Mouse (Mus musculus): ENCODE measurements around the gene Muc5ac.
"Not testable (repeated sequence)": the region's sequence is repeated elsewhere in the genome, so short reads cannot be mapped to it uniquely, and the experiment has no call there.

The Muc5ac gene

DNA sequence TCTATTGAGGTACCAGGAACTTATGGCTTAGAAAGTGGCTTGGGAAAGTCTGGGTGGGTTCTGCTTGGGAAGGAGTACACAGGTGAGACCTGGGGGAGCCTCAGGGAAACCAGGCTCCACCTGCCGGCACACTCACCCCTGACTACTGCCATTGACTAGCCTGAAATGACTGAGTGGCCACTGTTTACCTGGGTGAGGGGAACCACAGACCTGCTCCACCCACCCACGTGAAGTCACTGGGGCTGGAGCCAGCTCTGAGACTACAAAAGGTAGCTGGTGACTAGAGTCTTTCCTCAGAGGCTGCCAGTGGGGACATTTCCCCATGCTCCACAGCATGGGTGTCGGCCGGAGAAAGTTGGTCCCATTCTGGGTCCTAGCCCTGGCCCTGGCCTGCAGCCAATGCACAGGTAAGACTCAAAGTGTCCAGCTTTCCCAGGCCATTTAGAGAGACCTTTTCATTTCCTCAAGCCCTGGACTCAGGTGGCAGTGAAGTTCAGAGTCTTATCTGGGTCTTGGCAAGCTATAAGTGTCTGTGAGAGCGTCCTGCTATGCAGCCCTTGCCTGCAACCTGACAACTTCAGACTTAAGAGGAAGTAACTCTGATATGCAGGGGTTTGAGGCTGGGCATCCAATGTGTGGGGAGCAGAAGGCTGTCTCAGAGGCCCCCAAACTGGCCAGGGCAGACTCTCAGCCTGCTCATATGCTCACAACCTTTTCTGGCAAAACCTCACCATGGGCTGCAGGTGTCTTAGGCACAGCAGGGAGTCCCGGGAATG is at the start of gene Muc5ac:
Muc5ac (plus strand) TSS at position 296 of the 776 bp plus-strand sequence.
- DNase-seq (ENCODE audit: low spot score): no peak

DNA sequence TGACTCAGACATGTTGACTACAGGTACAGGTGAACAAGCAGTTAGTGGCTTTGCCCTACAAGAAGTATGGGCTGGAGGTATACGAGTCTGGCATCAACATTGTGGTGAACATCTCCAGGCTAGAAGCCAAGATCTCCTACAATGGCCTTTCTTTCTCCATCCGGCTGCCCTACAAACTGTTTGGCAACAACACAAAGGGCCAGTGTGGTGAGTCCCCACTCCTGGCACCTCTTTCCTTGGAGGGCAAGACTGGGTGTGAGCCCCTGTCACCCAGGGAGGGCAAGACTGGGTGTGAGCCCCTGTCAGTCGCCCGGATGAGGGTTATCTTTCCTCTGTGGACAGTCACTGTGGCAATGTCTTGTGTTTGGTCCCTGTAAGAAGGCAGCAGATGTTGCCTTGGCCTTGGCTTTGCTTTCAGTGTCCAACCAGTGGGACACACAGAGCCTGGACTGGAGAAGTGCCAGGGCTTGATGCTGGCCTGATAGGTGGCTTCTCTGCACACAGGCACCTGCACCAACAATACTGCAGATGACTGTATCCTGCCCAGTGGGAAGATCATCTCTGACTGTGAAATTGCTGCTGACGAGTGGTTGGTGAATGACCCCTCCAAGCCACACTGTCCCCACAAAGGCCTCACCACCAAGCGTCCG is 41.2 kb upstream of the Muc5ac start:
- no peak for DNase-seq (ENCODE audit: low spot score)

DNA sequence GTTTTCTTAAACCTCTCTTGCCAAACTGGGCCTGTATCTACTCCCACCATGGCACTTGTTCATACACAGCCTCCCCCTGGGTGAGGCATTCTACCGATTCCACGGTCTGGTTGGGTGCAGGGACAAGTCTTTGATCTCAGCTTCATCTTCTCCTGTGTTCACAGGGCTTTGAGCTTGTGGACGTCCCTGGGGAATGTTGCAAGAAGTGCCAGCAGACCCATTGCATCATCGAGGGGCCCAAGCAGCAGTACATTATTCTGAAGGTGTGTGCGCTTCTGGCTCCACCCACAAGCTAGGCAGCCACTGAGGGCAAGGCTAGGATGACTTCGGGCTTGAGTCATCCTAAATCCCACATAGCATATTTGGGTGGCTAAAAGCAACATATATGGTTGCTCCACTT is 36.3 kb upstream of the Muc5ac start:
- no peak for DNase-seq (ENCODE audit: low spot score)

DNA sequence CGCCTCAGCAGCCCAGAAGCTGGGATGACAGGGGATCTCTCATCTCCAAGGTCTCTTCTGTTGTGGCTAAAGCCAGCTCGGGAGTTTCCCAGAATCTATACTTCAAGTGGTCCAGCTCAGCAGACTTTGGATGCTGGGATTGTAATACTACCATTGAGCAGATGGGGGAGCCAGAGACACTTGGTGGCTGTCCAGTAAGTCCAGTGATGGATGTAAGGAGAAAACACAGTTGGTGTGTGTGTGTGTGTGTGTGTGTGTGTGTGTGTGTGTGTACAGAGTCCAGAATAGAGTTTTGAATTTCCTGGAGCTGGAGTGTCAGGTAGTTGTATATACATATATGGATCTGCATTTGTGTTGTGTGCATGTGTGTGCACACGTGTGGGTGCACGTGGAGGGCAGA is 32.9 kb upstream of the Muc5ac start:
- no peak for DNase-seq (ENCODE audit: low spot score)

DNA sequence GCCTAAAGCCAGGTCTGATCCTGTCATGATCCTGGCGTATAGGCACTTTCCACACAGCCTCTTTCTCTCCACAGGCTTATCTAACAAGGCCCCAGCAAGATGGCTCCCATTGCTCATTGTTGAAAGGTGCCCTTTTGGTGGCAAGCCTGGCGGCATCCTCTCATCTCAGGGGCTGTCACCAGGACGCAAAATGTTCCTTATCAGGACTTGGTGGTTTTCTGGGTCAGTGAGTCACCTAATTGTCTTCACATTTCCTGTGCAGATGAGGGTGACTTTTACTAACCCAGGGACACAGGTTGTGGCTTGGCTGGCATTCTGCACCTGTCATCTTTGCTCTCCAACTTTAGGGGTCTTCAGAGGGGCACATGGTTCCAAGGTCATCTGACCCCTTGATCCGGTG is 30.5 kb upstream of the Muc5ac start:
- DNase-seq (ENCODE audit: low spot score): no peak

DNA sequence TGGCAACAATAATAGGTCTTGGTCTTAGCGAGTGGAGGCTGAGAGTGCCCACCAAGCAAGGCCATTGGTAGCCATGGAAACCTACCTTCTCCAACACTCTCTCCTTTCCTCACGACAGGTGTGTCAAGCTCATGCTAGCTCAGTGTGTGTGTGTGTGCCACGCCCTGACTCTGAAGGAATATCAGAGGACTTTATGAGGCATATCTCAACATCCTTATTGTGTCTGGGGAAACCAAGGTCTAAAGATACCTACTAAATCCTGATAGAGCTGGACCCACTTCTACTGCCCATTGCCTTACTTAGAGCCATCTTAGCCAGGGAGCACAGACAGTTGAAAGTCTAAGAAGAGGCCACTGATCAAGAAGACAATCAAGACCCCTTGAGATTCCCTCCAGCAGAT is 18.3 kb upstream of the Muc5ac start:
- DNase-seq (ENCODE audit: low spot score): no peak

DNA sequence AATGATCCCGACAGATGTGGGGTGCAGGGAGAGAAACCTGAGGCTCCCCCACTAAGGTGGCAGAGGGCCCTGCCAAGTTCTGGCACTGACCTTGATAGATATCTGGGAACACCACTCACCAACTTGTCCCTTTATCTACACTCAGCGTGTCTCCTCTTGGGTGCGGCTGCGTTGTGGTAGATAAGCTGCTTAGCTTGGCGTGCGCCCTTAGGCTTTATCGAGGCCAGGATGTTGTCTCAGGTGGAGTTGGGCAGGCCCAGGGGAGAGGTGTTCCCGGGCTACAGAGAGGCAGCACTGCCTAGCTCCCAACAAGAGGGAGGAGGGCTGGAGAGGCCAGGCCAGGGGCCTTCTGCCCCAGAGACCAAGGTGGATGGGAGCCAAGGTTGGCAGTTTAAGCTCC is 17.8 kb upstream of the Muc5ac start:
- DNase-seq (ENCODE audit: low spot score): no peak

DNA sequence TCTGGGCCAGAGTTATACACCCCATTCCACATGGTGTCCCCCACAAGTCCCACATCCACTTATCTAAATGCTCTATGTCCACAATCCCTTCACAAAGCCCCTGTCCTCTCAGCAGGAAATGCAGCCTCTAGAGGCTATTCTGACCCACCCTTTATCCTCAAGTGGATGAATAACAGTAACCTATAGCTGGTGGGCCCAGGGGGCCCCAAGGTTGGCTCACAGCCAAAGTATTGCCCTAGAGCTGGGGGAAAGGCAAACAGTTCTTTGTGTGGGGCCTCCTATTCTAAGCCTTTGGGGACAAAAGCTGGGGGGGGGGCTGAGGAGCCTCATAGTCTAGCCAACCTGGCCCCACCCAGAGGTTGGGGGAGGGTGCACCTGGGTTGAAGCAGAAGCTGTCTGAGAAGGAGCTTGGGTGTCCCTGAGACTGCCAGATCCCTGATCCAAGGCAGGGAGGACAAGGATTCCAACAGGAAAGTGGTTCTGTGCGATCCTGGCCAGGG is 16.7 kb upstream of the Muc5ac start:
- DNase-seq (ENCODE audit: low spot score): no peak

DNA sequence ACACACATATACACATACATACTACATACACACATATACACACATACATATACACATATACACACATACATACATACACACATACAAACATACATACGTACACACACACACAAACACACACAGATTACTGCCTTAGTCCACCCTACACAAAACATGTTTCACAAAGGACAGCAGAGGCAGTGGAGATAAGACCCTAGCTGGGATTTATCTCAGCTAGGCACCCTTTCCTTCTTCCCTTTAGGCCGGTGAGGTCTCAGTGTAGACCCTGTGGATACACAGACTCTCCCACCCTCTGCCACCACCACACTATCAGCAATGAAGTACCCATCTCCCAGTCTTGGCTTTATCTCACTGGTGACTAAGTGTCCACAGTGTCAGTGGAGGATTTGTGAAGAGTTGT is 13.9 kb upstream of the Muc5ac start:
- no peak for DNase-seq (ENCODE audit: low spot score)

DNA sequence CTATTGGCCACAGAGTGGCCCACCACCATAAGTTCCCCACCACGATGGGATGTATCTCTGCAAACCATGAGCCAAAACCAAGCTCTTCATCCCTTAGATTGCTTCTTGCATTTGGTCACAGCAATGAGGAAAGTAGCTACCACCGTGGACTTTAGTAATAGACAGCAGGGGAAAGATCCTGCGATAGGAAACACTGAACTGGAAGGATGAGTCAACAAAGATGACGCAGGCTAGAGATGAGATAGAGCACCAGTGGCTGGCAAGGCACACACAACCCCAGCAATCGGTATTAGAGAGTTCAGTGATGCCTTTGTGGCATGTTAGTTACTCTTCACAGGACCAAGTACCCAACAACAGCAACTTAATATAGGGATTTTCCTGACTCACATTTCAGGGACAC is 12.6 kb upstream of the Muc5ac start:
- no peak for DNase-seq (ENCODE audit: low spot score)

DNA sequence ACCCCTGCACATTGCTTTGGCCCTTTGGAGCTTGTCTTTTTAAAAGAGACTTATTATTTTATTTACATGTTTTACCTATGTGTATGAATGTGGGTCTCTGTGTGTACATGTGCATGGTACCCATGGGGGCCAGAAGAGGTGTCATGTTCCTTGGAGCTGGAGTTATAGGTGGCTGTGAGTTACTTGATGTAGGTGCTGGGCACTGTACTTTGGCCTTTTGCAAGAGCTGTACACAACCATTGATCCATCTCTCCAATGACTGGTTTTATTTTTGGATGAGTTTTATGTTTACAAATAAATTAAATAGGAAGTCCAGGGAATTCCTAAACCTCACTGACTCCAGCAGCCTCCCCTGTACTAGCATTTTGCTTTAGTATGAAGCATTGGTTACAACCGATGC is 5.5 kb downstream of the Muc5ac start:
- DNase-seq (ENCODE audit: low spot score): no peak

DNA sequence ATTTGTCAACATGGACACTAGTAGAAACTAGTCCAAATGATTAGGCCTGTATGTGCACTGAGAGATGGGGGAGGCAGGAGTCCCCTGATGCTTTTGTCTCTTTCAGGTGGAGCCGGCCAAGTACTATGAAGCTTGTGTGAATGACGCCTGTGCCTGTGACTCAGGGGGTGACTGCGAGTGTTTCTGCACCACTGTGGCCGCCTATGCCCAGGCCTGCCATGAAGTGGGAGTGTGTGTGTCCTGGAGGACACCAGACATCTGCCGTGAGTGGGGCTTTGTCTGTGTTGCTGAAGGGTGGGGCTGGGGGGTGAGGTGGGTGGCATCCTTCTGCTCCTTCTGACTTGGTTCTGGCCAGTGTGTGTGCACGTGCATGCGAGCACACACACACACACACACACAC is 14.4 kb downstream of the Muc5ac start:
- DNase-seq (ENCODE audit: low spot score): no peak

DNA sequence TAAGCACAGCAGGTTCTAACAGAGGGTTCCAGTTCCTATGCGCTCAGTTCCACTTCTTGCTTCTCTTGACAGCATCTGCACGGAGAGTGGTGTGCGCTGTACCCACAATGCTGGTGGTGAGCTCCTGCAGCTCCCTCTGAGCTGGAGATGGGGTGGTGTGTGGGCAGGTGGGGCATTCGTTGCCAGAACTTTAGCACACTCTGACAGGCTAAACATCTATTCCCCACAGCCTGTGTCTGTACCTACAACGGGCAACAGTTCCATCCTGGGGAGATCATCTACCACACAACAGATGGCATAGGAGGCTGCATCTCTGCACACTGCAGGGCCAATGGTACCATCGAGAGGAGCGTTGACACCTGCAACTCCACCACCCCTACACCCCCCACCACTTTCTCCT is 16.6 kb downstream of the Muc5ac start:
- DNase-seq (ENCODE audit: low spot score): no peak

DNA sequence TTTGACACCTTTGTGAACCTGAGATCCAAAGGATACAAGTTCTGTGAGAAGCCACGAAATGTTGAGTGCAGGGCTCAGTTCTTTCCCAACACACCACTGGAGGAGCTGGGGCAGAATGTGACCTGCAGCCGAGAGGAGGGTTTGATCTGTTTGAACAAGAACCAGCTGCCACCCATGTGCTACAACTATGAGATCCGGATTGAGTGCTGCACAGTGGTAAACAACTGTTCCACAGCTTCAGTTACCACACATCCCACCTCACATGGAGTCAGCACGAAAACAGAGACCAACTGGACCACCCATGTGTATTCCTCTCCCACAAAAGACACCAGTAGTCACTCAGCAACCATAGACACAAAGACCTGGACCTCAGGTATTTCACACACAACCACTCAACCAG is 19.1 kb downstream of the Muc5ac start:
- not testable (repeated sequence) for DNase-seq (ENCODE audit: low spot score)

DNA sequence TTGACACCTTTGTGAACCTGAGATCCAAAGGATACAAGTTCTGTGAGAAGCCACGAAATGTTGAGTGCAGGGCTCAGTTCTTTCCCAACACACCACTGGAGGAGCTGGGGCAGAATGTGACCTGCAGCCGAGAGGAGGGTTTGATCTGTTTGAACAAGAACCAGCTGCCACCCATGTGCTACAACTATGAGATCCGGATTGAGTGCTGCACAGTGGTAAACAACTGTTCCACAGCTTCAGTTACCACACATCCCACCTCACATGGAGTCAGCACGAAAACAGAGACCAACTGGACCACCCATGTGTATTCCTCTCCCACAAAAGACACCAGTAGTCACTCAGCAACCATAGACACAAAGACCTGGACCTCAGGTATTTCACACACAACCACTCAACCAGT is 21.2 kb downstream of the Muc5ac start:
- not testable (repeated sequence) for DNase-seq (ENCODE audit: low spot score)

DNA sequence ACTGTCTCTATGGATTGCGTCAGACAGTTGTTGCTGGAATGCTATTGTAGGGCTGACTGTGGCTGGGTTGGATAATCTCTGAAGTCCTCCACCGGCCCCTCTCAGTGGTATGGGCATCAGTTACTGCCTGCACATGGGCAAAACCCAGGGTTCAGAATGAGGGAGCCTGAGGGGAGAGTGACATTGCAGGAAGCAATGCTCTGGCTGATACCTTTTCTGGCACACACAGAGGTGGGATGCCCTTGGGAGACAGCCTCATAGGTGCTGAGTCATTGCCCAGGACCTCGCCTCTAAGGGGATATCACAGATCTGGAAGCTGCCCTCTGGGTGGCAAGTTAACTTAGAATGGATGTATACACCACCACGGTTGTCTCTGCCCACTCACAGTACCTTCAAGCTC is 24.5 kb downstream of the Muc5ac start:
- no peak for DNase-seq (ENCODE audit: low spot score)

DNA sequence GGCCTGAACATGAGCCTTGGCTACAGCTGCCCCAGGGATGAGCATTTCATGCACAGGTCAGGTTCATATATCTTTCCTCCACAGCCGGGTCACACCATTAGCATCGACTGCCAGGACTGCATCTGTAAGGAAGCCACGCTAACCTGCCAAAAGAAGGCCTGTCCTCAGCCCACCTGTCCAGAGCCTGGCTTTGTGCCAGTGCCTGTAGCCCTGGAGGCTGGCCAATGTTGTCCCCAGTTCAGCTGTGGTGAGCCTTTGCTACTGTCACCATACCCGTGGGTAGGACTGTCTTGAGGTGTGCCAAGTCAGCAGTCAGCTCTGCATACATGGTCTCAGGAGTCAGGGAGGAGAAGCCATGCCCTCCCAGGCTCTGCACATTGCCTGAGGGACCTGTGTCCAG is 26.6 kb downstream of the Muc5ac start:
- DNase-seq (ENCODE audit: low spot score): no peak

DNA sequence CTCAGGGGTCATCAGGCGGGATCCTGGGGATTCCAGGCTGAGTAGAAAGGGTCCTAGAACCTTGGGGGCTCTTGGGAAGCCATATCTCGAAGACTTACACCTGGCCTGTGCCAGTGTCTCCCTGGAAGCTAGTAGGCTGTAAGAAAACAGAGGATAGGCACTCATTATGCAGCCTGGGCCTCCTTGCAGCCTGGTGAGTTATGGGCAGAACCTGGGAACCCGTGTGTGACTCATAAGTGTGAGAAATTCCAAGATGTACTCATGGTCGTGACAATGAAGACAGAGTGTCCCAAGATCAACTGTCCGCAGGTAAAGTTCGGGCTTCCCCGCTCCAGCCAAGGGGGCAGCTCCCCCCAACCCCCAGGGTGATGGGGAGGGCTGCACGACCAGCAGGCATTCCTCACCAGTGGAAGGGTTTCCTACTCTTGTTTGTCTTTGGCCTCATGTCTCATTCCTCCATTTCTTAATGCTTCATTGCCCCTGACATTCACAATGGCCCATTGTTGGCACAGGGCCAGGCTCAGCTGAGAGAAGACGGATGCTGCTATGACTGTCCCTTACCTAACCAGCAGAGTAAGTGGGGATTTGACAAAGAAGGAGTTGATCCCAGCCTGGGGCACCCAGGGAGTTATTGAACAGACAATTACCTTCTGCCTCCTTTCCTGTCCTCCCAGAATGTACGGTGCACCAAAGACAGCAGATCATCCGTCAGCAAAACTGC is 28.7 kb downstream of the Muc5ac start:
- DNase-seq (ENCODE audit: low spot score): no peak

DNA sequence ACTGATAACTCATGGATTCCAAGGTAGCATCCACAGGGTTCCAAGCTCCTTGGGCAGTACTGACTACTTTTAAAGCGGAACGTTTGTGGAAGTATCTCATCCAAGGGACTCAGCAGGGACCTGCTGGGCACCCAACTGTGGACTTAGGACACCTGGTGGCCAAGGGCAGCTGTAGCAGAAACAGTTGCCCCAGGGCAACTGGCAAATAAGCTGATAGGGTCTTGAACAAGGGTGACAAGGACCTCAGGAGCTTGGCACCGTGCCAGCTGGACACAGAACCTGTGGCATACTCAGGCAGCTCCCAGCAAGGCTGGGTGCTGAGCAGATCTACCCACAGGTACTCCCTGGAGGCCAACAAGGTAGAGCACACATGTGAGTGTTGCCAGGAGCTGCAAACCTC is 29.5 kb downstream of the Muc5ac start:
- DNase-seq (ENCODE audit: low spot score): no peak

DNA sequence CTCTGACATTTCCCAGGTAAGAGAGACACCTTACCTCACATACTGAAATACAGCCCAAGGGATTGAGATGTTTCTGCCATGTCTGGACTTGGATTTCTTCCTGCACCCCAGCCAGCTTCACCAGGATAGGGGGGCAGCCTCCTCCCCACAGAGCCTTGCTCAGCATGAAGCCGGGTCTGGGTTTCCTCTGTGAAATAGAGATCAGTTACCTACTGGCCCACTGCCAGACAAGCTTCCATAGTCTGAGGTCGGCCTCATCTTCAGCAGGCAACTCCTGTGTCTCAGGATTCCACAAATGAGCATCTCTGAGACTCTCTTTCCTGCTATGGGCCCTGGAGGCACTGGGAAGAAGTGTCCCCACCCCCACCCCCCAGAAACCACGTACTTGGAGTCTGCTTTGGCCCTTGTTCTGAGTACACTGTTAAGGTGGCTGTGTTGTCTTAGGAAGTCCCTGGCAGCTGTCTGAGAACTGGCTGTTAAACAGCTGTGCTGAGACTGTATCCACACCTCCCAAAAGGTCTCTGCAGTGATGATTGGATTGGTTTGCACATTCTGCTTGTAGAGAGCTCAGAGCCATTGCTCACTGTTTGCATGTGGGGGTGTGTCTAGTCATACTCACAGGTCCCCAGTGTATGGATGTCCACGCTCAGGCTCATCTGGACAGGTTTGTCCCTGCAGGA is 34.0 kb downstream of the Muc5ac start:
- no peak for DNase-seq (ENCODE audit: low spot score)

DNA sequence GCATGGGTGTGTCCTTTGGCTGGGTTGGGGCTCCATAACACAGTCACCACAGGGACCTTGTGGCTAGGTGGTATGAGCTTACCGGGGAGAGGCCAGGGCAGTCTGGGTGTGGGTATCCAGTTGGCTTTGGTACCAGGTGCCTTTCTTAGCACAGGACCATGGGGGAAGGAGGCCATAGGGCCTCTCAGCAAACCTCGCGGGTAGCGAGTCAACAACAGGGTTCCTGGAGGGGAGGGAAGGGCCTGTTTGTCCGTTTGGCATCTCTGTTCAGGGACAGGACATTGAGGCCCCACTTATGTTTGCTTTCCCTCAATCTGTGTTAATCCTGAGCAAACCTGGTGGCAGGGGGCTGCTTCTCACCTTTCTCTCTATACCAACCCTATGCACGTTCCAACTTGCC is 34.9 kb downstream of the Muc5ac start:
- DNase-seq (ENCODE audit: low spot score): no peak

DNA sequence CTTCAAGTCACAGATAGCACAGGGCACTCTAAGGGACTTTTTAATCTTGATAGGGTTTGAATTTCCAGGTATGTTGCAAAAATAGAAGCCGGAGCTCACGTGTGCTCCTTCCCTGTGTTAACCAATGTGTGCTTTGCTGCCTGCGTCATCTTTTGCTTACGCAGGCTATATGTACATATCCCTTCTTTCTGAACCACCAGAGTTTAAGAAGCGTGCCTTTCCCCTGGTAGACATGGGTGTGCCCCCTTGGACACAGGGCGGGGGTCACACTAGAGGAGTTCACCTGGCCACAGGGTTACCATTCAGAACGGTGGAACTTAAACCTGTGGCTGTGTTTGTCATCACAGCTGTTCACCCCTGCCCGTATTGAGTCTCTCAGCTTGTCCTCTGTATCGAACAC is 35.6 kb downstream of the Muc5ac start:
- no peak for DNase-seq (ENCODE audit: low spot score)

DNA sequence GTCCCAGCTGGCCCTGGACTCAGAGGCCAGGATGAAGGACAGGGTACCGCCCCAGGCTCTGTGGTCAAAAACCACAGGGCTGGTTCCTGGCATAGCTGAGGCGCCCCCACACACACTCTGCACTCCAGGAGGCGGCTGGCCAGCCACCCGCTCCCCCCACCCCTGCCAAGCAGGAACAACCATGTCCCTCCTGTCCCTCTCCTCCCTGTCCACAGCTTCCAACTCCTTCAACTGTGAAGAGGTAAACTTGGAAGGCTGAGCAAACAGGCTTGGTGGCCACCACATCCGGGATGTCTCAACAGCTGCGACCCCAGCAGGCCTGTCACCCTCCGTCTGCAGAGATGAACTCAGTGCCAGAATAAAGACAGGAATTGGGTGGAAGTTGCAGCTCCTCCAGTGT is 47.2 kb downstream of the Muc5ac start:
- no peak for DNase-seq (ENCODE audit: low spot score)

Data from urinary bladder, postnatal 10 days (tissue).